Mouse (Mus musculus) retina, postnatal 7 days (tissue): ENCODE measurements at regions not wholly inside any gene's neighbourhood (a gene's known extent, or its start where the extent isn't known, plus 50 kb on each side); places are given as distances from the start of the nearest gene placed in this dataset.
"Not testable (repeated sequence)": the region's sequence is repeated elsewhere in the genome, so short reads cannot be mapped to it uniquely, and the experiment has no call there.

Experiments
- DNase-seq: peaks from one replicate; pipeline ENCODE4 v3.0.0-alpha.2; 2012; ENCODE audit warnings: low read depth, low spot score

DNA sequence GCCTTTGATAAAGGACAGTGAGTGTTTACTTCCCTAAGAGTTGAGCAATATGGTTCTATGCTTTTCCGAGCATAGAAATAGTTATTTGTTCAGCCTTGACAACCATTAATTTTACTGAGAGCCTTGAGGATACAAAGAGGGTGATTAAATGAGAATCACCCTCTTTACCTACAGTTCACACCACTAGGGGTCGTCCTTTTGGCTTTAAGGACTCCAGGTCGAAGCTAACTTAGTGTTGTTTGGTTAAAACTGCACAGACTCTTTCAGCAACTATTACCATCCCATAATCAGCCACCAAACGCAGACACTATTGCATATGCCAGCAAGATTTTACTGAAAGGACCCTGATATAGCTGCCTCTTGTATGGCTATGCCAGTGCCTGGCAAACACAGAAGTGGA, 559.2 kb upstream of the 2610301B20Rik start:
- no peak for DNase-seq

DNA sequence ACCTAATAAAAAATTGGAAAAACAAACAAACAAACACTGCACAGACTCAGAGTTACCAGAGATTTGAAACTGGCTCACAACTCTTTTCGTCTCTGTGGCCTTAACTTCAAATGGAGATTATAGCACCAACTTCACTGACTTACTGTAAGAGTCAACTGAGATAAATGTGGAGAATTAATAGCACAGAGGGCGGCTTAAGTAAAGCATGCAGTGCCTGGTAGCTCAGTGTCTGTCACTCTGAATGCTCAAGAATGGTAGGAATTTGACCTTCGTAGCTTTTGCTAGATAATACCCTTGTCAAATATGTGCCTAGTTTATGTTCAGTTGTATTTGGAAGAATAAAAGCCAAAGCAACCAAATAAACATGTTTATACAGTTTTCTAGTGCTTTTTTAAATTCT, 558.4 kb upstream of the 2610301B20Rik start:
- no peak for DNase-seq

DNA sequence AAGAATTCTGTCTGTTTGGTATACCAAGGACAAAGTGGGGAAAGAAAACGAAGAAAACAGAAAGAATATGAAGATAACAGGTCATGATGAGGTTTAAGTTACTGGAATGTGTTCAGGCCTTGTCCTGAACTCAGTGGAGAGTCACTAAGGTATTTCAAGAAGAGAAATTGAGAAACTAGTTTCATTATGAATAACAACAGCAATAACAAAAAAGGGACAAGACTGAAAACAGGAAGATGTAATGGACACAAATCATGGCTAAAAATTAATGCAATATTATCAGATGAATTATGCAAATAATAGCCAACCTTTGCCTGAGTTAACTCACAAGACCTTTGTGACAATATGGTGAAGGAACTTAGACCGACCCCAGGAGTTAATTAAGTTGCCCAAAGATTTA, 530.2 kb upstream of the 2610301B20Rik start:
- DNase-seq: no peak

- no peak for DNase-seq
Observed at GRCm38 (mm10) chr4:10351876-10352627, 522.2 kb upstream of the 2610301B20Rik start.

DNA sequence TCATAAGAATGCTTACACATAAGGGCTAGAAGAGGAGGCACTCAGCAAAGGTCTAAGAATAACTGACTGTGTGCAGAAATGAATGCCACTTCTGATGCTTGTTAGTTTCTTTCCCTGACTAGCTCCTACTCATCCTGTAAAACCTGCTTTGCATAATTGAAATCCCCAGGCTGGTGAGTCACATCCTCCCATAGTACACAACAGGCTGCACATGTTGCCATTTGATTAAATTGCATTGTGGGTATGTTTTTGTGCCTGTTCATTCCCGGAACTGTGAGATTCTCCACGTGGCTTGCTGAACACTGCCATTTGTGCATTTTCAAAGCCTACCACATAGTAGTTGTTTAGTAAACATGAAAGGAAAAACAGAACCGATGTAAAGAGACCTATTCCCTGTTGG, 516.7 kb upstream of the 2610301B20Rik start:
- DNase-seq: no peak

DNA sequence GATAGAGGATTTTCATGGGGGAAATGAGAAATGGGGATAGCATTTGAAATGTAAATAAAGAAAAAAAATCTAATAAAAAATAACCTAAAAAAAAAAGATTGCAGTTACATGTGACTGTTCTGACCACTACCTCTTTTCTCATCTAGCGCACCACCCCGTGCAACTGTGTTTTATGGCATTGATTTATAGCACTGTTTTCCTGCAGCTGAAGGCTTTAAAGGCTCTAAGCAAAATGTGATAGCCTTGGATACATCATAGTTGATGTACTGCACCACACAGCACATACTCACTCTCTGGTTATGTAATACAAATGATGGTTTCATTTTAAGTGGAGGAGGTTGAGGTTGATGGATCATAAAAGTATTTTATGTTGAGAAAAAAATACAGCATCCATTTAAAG, 484.5 kb upstream of the 2610301B20Rik start:
- DNase-seq: no peak

- DNase-seq: no peak
Observed at GRCm38 (mm10) chr4:10397249-10397648, 477.0 kb upstream of the 2610301B20Rik start.

DNA sequence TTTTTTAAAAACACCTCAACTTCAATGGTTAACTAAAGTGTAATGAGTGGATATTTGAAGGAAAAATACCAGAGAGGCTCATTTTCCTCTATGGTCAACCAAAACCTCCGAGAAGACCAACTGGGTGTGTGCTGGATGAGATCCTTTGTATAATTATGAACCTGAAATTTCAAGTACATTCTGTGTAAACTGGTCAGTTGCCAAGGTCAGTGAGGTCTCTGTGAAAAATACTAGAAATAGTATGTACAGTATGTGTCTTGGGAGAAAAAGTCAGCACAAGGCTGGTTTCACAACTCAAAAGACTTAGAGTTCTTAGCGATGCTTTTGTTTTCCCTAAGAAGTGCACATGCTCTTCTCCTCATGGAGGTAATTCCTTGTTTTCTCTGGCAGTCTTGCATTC, 476.2 kb upstream of the 2610301B20Rik start:
- DNase-seq: no peak

DNA sequence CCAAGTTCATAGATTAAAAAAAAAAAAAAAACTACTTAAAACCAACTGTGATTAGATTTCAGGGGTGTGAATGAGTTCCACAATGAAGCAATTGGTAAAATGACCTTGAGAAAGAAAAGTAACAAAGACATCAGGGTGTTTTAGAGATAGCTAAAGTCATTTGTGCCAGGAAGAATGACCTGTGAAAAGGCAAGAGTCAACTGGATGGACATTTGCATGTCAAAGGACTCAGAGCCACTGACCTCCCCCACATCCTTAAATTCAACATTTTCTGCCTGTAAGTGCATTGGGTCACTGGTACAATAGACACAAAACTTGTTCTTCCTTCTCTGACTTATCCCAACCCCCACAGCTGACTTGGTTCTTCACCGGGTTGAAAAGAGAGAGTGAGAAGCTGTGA, 474.6 kb upstream of the 2610301B20Rik start:
- no peak for DNase-seq

DNA sequence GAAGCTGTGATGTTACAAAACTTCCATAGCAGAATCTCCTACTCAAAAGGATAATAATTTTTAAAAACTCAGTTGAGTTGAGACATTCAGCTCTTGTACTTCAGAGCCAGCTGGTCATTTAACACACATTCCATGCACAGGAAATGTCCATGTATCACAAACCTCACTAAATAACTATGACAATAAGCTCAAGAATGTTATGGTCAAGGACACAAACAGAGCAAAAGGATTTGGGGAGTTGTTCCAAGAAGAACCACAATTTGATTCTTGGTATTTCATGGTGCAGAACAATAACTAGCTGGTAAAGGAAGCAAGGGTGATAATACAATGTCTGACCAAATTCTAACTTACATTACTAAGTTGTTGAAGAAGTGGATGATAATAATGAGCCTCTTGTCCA, 471.4 kb upstream of the 2610301B20Rik start:
- no peak for DNase-seq

- DNase-seq: no peak
Observed at GRCm38 (mm10) chr4:10404438-10404837, 469.9 kb upstream of the 2610301B20Rik start.

- no peak for DNase-seq
Observed at GRCm38 (mm10) chr4:10405102-10405501, 469.2 kb upstream of the 2610301B20Rik start.

DNA sequence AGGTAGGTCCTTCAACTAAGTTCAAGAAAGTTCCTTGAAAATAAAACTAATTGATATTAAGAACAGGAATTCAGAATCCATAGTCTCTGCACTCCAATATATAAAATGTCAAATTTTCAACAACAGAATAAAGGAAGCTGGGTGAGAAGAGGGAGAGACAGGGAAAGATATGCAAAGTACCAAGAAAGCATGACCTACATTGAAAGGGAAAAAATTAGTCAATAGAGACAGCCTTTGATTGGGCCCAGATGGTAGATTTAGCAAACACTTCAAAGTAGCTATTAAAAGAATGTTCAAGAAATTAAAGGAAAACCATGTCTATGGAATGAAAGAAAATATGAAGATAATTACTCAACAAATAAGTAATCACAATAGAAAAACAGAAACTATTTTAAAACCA, 460.0 kb upstream of the 2610301B20Rik start:
- DNase-seq: no peak

GRCm38 (mm10) chr4:10421354-10421753, 452.9 kb upstream of the 2610301B20Rik start:
- no peak for DNase-seq

- DNase-seq: no peak
Observed at GRCm38 (mm10) chr4:10434438-10434837, 439.9 kb upstream of the 2610301B20Rik start.

DNA sequence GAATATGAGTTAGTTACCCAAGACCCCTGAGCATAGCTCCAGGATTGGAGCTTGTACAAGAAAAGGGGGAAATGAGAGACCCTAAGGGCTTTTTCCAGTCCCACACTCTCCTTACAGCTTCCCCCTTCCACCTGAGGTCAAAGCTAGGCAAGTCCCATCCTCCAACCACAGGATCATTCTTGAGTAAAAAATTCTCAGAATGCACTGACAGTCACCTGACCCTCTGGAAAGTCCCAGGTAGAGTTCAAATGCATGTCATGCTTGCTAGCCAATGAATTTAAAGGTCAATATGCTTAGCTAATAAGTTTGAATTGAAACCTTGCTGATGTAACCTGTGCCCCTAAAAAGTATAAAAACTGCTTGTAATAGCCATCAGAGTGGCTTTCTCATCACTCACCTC, 434.4 kb upstream of the 2610301B20Rik start:
- DNase-seq: not testable (repeated sequence)

DNA sequence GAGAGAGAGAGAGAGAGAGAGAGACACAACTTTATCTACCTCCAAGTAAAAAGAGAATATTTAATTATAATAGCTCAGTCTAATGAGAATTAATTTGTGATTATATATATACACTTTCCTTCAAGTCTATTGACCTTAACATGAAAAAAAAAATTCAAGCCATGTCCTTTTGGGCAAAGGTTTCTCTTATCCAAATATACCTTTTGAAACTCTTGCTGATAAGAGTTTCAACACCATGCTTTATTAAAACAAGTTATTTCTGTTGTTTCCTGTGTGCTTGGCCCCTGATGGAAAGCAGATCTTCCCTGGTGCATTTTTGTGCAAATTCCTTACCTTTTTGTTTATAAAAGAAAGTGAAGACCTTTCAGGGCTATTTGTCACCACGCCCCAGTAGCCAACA, 414.7 kb upstream of the 2610301B20Rik start:
- DNase-seq: no peak

GRCm38 (mm10) chr4:10480936-10481335, 393.4 kb upstream of the 2610301B20Rik start:
- DNase-seq: no peak

DNA sequence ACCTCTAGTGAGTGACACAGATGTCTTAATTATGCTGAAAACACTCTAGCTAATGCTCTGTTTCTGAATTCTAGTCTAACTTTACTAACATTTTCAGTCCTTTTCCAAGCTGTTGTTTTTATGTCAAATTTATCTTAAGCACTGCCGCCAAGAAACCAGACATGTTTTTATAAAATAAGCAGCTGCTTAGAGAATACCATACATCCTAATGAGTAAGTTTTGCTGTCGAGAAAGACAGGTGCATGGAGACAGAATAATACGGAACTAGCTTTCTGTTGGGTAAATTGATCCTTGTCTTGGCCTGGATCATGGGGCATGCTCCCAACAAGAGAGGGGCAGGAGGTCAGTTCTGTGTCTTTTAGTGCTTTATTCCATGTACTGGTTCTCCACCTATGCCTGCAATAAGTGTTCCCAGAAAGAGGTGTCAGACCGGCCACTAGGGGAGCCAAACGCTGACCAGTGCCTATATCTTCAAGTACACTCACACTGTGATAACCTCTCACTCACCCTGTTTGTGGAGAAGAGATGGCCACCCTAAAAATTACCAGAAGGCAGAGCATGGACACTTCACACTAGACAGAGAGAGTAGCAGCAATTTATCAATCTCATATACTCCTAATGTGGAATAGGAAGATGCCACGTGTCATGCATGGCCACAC, 366.0 kb upstream of the 2610301B20Rik start:
- no peak for DNase-seq

- no peak for DNase-seq
Observed at GRCm38 (mm10) chr4:10510013-10510412, 364.3 kb upstream of the 2610301B20Rik start.

DNA sequence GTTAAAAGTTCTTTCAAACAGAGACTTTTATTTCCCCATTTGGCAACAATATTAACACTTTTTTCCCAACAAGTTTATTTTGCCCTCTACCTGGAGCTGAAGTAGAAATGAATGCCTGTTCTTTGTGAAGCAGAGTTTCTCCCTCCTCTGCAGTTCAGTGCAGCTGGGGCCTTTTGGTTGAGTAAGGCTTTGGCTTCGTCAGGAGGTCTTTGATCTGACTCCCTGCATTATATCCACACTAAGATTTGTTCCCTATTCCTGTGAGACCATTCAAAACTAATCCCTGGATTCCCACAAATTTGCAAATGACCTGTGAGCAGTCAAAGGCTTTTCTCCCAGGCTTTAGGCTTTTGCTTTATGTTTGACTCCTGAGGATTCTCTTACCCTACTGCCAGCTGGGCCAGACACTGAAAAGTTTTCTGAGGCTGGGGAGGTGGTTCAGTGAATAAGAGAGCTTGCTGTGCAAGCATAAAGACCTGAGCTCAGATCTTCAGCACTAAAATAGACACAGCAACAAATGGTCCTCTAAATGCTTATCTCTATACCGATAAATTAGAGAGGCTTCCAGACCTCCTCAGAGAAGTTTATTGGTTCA, 323.5 kb upstream of the 2610301B20Rik start:
- no peak for DNase-seq

DNA sequence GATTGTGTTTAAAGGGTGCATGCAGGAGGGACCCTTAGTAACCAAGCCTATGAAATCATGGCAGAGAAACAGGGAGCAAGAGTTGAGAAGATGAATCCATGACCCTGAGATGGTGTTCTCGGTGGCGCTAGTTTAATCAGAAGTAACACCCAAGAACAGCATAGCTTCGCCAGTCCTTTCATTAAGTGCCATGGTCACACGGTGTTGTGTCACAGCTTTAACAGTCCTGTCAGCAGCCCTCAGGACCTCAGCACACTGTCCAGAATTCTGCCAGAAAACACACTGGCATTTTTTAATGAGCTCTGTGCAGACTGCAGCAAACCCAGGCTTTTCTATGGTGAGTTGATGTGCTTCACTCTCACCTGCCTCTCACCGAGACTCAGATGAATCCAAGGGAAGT, 320.6 kb upstream of the 2610301B20Rik start:
- DNase-seq: no peak

DNA sequence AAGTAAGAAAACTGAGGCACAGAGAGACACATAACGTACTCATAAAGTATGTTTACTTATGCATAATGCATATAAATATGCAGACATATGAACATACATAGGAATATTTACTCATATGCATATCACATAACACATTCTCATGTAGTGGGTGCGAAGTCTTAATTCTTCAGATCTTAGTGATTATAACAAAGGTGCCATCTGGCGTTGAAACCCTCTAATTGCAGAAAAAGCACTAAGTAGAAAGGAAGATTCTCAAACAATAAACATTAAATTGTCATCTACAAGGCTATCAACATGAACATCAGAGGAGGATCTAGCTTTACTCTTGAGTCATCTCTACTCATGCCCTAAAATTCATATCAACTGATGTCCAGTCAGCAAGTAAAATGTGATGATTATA, 314.2 kb upstream of the 2610301B20Rik start:
- no peak for DNase-seq
